Mouse (Mus musculus): ENCODE results near the gene Pbrm1. TPM values are rescaled to one million over a fixed set of nuclear protein-coding genes. Genes with fewer than 3 reads are reported as not detected.

The Pbrm1 gene
- polyA plus RNA-seq, 1 experiment from 2014 or later, result 120 TPM

GRCm38 (mm10) chr14:31006779-31007178 is 12.2 kb upstream of the Pbrm1 start:
- H3K4me2 ChIP-seq (ENCODE audit: low read depth), result no peak overlapping the region
- H3K27me3 ChIP-seq (ENCODE audit: control insufficient read depth, insufficient read depth, low read length), result no peaks in the 10 kb centered on the region
- DNase-seq (ENCODE audit: low spot score) (no peak), ATAC-seq (ENCODE audit: insufficient read depth, low FRiP score, low TSS enrichment) (no peak)
- H3K36me3 ChIP-seq (ENCODE audit: control insufficient read depth, insufficient read depth, low read length), result peaks cover 6% of the 10 kb centered on the region
- no peak overlapping the region for H3K4me3 ChIP-seq (ENCODE audit: low read depth, low read length)
- no peaks in the 10 kb centered on the region for H3K9me3 ChIP-seq (ENCODE audit: control insufficient read depth, low read length)
- no peak overlapping the region for H3K27ac ChIP-seq (ENCODE audit: low read depth, low read length)
- no peak overlapping the region for H3K9ac ChIP-seq (ENCODE audit: low read length)
- H3K4me1 ChIP-seq (ENCODE audit: control insufficient read depth, insufficient read depth, low read length), result peaks cover 5% of the 10 kb centered on the region
- WGBS, result 75% methylated on average over 5 of the region's 5 CpGs

DNA sequence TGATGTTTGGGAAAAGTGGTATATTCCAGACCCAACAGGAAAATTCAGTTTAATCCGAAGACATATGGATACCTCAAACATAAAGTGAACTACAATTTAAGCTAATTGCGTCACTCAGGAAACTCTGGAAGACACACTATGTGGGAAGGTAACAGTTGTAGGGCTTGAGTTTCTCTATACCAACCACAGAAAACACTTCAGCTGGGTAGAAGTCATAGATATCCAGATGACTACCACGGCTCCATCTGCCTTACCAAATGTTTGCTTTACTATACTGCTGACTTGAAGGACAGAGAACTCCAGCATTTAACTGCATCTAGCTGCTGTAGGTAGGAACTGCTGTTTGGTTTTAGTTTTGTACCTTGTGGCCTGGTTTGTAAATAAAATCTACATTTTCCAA is 7.3 kb upstream of the Pbrm1 start:
- no peak overlapping the region for H3K4me2 ChIP-seq (ENCODE audit: low read depth)
- no peak overlapping the region for H3K4me3 ChIP-seq (ENCODE audit: low read depth, low read length)
- H3K27ac ChIP-seq (ENCODE audit: low read depth, low read length), result no peak overlapping the region
- DNase-seq (ENCODE audit: low spot score) (no peak), ATAC-seq (ENCODE audit: insufficient read depth, low FRiP score, low TSS enrichment) (no peak)
- 98% methylated on average over 3 of the region's 3 CpGs for WGBS
- no peak overlapping the region for H3K9ac ChIP-seq (ENCODE audit: low read length)
- H3K4me1 ChIP-seq (ENCODE audit: control insufficient read depth, insufficient read depth, low read length), result no peaks in the 10 kb centered on the region
- peaks cover 24% of the 10 kb centered on the region for H3K36me3 ChIP-seq (ENCODE audit: control insufficient read depth, insufficient read depth, low read length)
- no peaks in the 10 kb centered on the region for H3K27me3 ChIP-seq (ENCODE audit: control insufficient read depth, insufficient read depth, low read length)
- H3K9me3 ChIP-seq (ENCODE audit: control insufficient read depth, low read length), result no peaks in the 10 kb centered on the region

GRCm38 (mm10) chr14:31013928-31014327 is 5.0 kb upstream of the Pbrm1 start:
- no peak for DNase-seq (ENCODE audit: low spot score)
- Histone ChIP-seq H3K4me2 (ENCODE audit: low read depth) (no peak overlapping the region), H3K27ac (ENCODE audit: low read depth, low read length) (no peak overlapping the region), H3K4me3 (ENCODE audit: low read depth, low read length) (no peak overlapping the region), H3K9ac (ENCODE audit: low read length) (no peak overlapping the region), H3K36me3 (ENCODE audit: control insufficient read depth, insufficient read depth, low read length) (peaks cover 27% of the 10 kb centered on the region), H3K27me3 (ENCODE audit: control insufficient read depth, insufficient read depth, low read length) (no peaks in the 10 kb centered on the region), H3K9me3 (ENCODE audit: control insufficient read depth, low read length) (no peaks in the 10 kb centered on the region), H3K4me1 (ENCODE audit: control insufficient read depth, insufficient read depth, low read length) (peaks cover 9% of the 10 kb centered on the region)
- no peak for ATAC-seq (ENCODE audit: insufficient read depth, low FRiP score, low TSS enrichment)
- 100% methylated on average over 2 of the region's 2 CpGs for WGBS

DNA sequence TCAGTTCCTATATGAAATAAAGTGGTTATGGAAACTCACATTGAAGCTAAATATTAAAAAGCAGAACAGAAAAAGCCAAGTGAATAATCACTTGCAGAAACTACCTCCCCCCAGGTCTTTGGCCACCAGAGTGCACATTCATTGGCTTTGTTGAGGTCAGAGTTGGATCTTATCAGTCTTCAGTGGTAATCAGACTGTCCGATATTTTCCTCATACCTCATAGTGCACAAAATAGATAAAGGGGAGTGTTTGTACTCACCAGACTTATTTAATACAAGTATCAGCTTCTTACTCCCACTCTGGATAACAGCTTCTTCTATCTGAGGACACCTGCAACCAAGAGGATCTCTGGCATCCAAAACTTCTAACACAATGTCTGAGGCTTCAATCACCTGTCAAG is 2.9 kb upstream of the Pbrm1 start:
- H3K4me3 ChIP-seq (ENCODE audit: low read depth, low read length), result no peak overlapping the region
- no peak overlapping the region for H3K4me2 ChIP-seq (ENCODE audit: low read depth)
- no peaks in the 10 kb centered on the region for H3K27me3 ChIP-seq (ENCODE audit: control insufficient read depth, insufficient read depth, low read length)
- DNase-seq (ENCODE audit: low spot score) (no peak), ATAC-seq (ENCODE audit: insufficient read depth, low FRiP score, low TSS enrichment) (no peak)
- peaks cover 26% of the 10 kb centered on the region for H3K36me3 ChIP-seq (ENCODE audit: control insufficient read depth, insufficient read depth, low read length)
- no peak overlapping the region for H3K27ac ChIP-seq (ENCODE audit: low read depth, low read length)
- H3K4me1 ChIP-seq (ENCODE audit: control insufficient read depth, insufficient read depth, low read length), result peaks cover 14% of the 10 kb centered on the region
- 89% methylated on average over 1 of the region's 1 CpGs for WGBS
- H3K9ac ChIP-seq (ENCODE audit: low read length), result no peak overlapping the region
- H3K9me3 ChIP-seq (ENCODE audit: control insufficient read depth, low read length), result no peaks in the 10 kb centered on the region

- WGBS, result 0% methylated on average over 2 of the region's 2 CpGs
- peak overlapping the region; percentile 73 for H3K4me3 ChIP-seq (ENCODE audit: low read depth, low read length)
- no peak for ATAC-seq (ENCODE audit: insufficient read depth, low FRiP score, low TSS enrichment)
- H3K4me1 ChIP-seq (ENCODE audit: control insufficient read depth, insufficient read depth, low read length), result peaks cover 14% of the 10 kb centered on the region
- H3K27ac ChIP-seq (ENCODE audit: low read depth, low read length), result no peak overlapping the region
- H3K9me3 ChIP-seq (ENCODE audit: control insufficient read depth, low read length), result no peaks in the 10 kb centered on the region
- H3K9ac ChIP-seq (ENCODE audit: low read length), result peak overlapping the region; percentile 96
- no peaks in the 10 kb centered on the region for H3K27me3 ChIP-seq (ENCODE audit: control insufficient read depth, insufficient read depth, low read length)
- DNase-seq (ENCODE audit: low spot score), result peak; percentile 22
- peak overlapping the region; percentile 61 for H3K4me2 ChIP-seq (ENCODE audit: low read depth)
- peaks cover 14% of the 10 kb centered on the region for H3K36me3 ChIP-seq (ENCODE audit: control insufficient read depth, insufficient read depth, low read length)
Observed at GRCm38 (mm10) chr14:31017854-31018253, 1.1 kb upstream of the Pbrm1 start.

DNA sequence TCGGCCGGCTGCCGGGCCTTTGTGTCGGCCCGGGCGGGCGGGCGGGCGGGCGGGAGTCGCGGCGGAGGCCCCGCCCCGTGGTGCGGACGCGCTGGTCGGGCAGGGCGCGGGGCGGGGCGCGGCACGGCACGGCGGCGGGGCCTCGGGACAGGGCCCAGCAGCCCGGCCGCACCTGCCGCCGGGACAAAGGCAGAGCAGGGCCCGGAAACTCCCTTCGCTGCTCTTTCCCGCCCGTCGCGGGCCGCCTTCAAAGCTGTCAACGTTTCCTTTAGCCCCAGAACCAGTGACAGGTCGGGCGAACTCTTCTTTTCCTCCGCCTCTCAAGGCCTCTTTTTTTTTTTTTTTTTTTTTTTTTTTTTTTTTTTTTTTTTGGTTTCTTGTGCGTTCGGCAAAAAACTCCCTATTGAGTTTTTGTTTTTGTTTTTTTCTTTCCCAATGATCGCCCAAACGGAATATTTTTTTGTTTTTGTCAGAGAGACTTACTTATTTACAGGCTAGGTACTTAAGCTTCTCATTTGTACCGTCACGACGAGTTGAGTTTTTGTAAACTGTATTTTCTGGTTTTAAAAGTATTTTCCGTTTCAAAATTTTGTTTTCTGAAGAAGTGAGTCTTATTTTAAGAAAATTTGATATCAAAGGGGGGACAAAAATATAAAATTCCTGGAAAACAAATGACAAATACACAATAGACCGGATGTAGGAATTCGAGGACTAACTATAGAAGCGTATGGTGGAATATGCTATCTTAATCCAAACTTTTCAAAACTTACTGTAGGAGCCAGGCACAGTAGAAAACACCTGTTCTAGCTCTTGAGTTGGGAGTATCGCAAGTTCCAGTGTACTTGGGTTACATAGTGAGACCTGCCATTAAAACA is 630 bp downstream of the Pbrm1 start:
- 8% methylated on average over 42 of the region's 56 CpGs for WGBS

GRCm38 (mm10) chr14:31022579-31022978 is 3.6 kb downstream of the Pbrm1 start:
- 79% methylated on average over 1 of the region's 1 CpGs for WGBS
- peaks cover 18% of the 10 kb centered on the region for H3K36me3 ChIP-seq (ENCODE audit: control insufficient read depth, insufficient read depth, low read length)
- no peak for DNase-seq (ENCODE audit: low spot score)

More for the DNA sequence above, 630 bp downstream of the Pbrm1 start:
- Histone ChIP-seq H3K27ac (ENCODE audit: low read depth, low read length) (peak overlapping the region; percentile 99), H3K4me2 (ENCODE audit: low read depth) (peak overlapping the region; percentile 61), H3K27me3 (ENCODE audit: control insufficient read depth, insufficient read depth, low read length) (no peaks in the 10 kb centered on the region), H3K9ac (ENCODE audit: low read length) (peak overlapping the region; percentile 96), H3K4me1 (ENCODE audit: control insufficient read depth, insufficient read depth, low read length) (peaks cover 14% of the 10 kb centered on the region), H3K4me3 (ENCODE audit: low read depth, low read length) (peak overlapping the region; percentile 73), H3K9me3 (ENCODE audit: control insufficient read depth, low read length) (no peaks in the 10 kb centered on the region), H3K36me3 (ENCODE audit: control insufficient read depth, insufficient read depth, low read length) (peaks cover 15% of the 10 kb centered on the region)
- DNase-seq (ENCODE audit: low spot score), result peak; percentile 88
- ATAC-seq (ENCODE audit: insufficient read depth, low FRiP score, low TSS enrichment), result peak; percentile 95

GRCm38 (mm10) chr14:31025785-31026184 is 6.8 kb downstream of the Pbrm1 start:
- no peak for DNase-seq (ENCODE audit: low spot score)

More at GRCm38 (mm10) chr14:31022579-31022978, 3.6 kb downstream of the Pbrm1 start:
- no peak overlapping the region for H3K4me2 ChIP-seq (ENCODE audit: low read depth)
- no peak overlapping the region for H3K4me3 ChIP-seq (ENCODE audit: low read depth, low read length)
- no peaks in the 10 kb centered on the region for H3K27me3 ChIP-seq (ENCODE audit: control insufficient read depth, insufficient read depth, low read length)
- peaks cover 11% of the 10 kb centered on the region for H3K4me1 ChIP-seq (ENCODE audit: control insufficient read depth, insufficient read depth, low read length)
- no peak for ATAC-seq (ENCODE audit: insufficient read depth, low FRiP score, low TSS enrichment)
- H3K27ac ChIP-seq (ENCODE audit: low read depth, low read length), result no peak overlapping the region
- H3K9me3 ChIP-seq (ENCODE audit: control insufficient read depth, low read length), result no peaks in the 10 kb centered on the region
- H3K9ac ChIP-seq (ENCODE audit: low read length), result no peak overlapping the region

GRCm38 (mm10) chr14:31045296-31045695 is 26.4 kb downstream of the Pbrm1 start:
- H3K9ac ChIP-seq (ENCODE audit: low read length), result no peak overlapping the region
- no peaks in the 10 kb centered on the region for H3K9me3 ChIP-seq (ENCODE audit: control insufficient read depth, low read length)
- no peak for DNase-seq (ENCODE audit: low spot score)
- WGBS, result 91% methylated on average over 5 of the region's 5 CpGs
- no peak overlapping the region for H3K27ac ChIP-seq (ENCODE audit: low read depth, low read length)
- H3K27me3 ChIP-seq (ENCODE audit: control insufficient read depth, insufficient read depth, low read length), result no peaks in the 10 kb centered on the region
- peaks cover 15% of the 10 kb centered on the region for H3K36me3 ChIP-seq (ENCODE audit: control insufficient read depth, insufficient read depth, low read length)
- no peak overlapping the region for H3K4me2 ChIP-seq (ENCODE audit: low read depth)
- H3K4me3 ChIP-seq (ENCODE audit: low read depth, low read length), result no peak overlapping the region
- no peak for ATAC-seq (ENCODE audit: insufficient read depth, low FRiP score, low TSS enrichment)
- no peaks in the 10 kb centered on the region for H3K4me1 ChIP-seq (ENCODE audit: control insufficient read depth, insufficient read depth, low read length)

More at GRCm38 (mm10) chr14:31025785-31026184, 6.8 kb downstream of the Pbrm1 start:
- Histone ChIP-seq H3K4me1 (ENCODE audit: control insufficient read depth, insufficient read depth, low read length) (no peaks in the 10 kb centered on the region), H3K36me3 (ENCODE audit: control insufficient read depth, insufficient read depth, low read length) (peaks cover 22% of the 10 kb centered on the region), H3K9ac (ENCODE audit: low read length) (no peak overlapping the region), H3K27me3 (ENCODE audit: control insufficient read depth, insufficient read depth, low read length) (no peaks in the 10 kb centered on the region), H3K9me3 (ENCODE audit: control insufficient read depth, low read length) (no peaks in the 10 kb centered on the region), H3K4me3 (ENCODE audit: low read depth, low read length) (no peak overlapping the region), H3K4me2 (ENCODE audit: low read depth) (no peak overlapping the region), H3K27ac (ENCODE audit: low read depth, low read length) (no peak overlapping the region)
- ATAC-seq (ENCODE audit: insufficient read depth, low FRiP score, low TSS enrichment), result no peak
- WGBS, result 81% methylated on average over 3 of the region's 3 CpGs

Measured in neural tube, embryonic 11.5 days (tissue).